Mouse (Mus musculus): ENCODE results near the gene Map7. TPM values are rescaled to one million over a fixed set of nuclear protein-coding genes. Genes with fewer than 3 reads are reported as not detected.

Map7 gene
- polyA plus RNA-seq, 1 experiment = 6.7 TPM

DNA sequence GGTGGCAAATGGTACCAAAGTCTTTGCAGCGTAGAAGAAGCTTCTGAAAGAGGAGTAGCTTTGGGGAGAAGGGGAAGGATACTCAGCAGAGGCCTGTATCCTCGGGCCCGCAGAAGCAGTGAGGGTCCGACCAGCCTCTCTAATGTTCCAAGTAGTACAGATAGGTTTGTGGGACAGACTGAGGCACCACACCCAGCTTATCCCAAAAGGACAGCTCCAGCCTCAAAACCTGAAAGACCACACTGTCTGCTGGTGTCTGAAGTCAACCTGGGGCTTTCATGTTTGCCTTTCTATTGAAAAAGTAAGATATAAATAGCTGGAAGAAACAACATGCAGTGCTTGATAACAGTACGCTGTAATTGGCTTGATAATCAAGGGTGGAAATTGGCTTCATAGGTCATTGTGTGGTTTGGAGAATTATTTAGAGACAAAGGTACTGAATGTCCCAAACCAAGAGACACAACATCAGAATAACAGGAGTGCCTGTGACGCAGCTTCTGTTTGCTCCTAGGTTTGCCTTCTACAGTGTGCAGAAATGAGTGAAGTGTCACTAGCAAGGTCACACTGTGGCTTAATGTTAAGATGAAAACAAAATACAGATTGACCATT, 42.0 kb downstream of the Map7 start:
- DNase-seq (ENCODE audit: low read depth) = no peak
- TF ChIP-seq POLR2A (IDR thresholded peaks at IDR 0.05; ENCODE audit: borderline replicate concordance, extremely low read depth, insufficient read depth, insufficient read length, poor library complexity, severe bottlenecking) (no peak), CTCF (IDR thresholded peaks at IDR 0.05; ENCODE audit: borderline replicate concordance, extremely low read depth, insufficient read depth, insufficient read length) (no peak)

DNA sequence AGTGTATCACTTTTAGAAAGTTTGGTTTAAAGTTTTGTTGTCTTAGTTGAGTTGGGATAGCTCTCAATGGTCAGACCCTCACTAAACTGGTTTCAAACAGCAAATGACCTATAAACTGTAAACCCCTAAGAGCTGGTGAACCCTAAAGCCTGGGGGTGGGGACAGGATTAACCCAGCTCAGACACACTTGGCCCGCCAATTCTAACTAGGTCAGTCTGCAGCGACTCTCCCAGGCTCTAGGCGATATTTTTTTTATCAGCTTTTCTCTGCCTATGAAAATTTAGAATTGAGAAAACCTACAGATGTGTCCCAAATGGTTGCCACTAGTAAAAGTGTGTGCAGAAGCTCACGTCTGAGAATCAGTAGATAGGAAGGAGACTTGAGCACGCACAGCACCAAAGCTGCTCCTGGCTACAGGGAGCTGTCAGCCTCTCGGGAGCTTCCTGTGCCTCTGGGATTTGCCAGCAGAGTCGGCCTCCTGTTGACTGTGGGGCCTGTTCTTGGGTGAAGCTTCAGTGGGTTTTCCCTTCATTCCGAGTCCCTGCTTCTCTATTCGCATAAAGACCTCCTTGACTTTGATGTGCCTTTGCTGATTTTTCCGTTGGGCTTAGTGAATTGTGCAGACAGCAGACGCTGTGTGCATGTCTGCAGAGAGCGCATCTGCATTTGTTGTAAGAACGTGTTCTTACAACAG, 46.7 kb downstream of the Map7 start:
- DNase-seq (ENCODE audit: low read depth) = peak; percentile 19
- TF ChIP-seq CTCF (IDR thresholded peaks at IDR 0.05; ENCODE audit: borderline replicate concordance, extremely low read depth, insufficient read depth, insufficient read length) (no peak), POLR2A (IDR thresholded peaks at IDR 0.05; ENCODE audit: borderline replicate concordance, extremely low read depth, insufficient read depth, insufficient read length, poor library complexity, severe bottlenecking) (no peak)

GRCm38 (mm10) chr10:20197039-20197438, 48.8 kb downstream of the Map7 start:
- no peak for DNase-seq (ENCODE audit: low read depth)
- TF ChIP-seq CTCF (IDR thresholded peaks at IDR 0.05; ENCODE audit: borderline replicate concordance, extremely low read depth, insufficient read depth, insufficient read length) = no peak
- no peak for TF ChIP-seq POLR2A (IDR thresholded peaks at IDR 0.05; ENCODE audit: borderline replicate concordance, extremely low read depth, insufficient read depth, insufficient read length, poor library complexity, severe bottlenecking)

DNA sequence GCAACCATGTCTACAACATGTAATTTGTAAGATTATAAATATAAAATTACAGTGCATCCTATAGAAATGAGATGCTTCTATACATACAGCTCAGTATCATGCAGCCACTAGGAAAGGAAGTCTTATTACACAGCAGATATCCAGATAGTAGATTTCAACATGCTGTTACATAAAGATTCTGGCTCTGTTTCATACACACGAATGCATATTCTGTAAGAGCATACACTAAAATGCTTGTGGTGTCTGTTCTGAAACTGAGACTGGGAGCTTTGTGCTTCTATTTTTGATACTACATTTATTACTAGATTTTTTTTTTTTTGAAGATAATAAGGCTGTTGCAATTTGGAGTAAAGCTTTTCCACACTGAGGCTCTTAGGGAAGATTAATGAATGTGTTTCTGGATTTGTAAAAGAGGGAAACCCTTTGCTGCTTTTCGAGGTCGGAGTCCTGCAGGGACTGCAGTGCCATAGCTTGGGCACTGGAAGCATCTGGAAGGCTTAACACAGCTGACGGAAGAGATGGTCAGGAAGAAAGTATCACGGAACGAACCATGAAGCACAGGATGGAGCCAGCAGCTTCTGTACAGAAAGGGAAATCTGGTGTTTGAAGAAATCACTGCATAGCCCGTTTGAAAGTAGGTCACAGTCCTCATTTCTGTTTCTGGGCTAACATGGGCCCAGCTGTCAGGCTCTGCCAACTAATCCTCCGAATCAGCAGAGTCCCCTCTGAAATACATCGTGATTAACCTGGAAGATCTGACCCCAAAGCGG, 50.9 kb downstream of the Map7 start:
- TF ChIP-seq CTCF (IDR thresholded peaks at IDR 0.05; ENCODE audit: borderline replicate concordance, extremely low read depth, insufficient read depth, insufficient read length) = no peak
- TF ChIP-seq POLR2A (IDR thresholded peaks at IDR 0.05; ENCODE audit: borderline replicate concordance, extremely low read depth, insufficient read depth, insufficient read length, poor library complexity, severe bottlenecking) = no peak
- peak; percentile 21 for DNase-seq (ENCODE audit: low read depth)

DNA sequence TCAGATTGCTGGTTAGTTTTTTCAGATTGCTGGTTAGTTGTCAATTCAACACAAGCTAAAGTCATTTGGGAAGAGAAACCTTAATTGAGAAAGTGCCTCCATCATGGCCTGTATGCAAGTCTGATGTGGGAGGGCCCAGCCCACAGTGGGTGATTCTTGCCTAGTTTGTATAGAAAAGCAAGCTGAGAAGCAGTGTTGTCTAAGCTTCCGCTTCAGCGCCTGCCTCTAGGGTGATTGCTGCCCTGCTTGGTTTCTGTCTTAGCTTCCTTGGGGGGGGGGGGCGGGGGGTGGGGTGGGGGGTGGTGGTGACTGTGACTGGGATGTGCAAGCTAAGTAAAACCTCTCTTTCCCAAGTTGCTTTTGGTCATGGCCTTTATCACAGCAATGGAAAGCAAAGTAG, 53.0 kb downstream of the Map7 start:
- TF ChIP-seq POLR2A (IDR thresholded peaks at IDR 0.05; ENCODE audit: borderline replicate concordance, extremely low read depth, insufficient read depth, insufficient read length, poor library complexity, severe bottlenecking) = no peak
- TF ChIP-seq CTCF (IDR thresholded peaks at IDR 0.05; ENCODE audit: borderline replicate concordance, extremely low read depth, insufficient read depth, insufficient read length) = no peak
- DNase-seq (ENCODE audit: low read depth) = peak; percentile 40

DNA sequence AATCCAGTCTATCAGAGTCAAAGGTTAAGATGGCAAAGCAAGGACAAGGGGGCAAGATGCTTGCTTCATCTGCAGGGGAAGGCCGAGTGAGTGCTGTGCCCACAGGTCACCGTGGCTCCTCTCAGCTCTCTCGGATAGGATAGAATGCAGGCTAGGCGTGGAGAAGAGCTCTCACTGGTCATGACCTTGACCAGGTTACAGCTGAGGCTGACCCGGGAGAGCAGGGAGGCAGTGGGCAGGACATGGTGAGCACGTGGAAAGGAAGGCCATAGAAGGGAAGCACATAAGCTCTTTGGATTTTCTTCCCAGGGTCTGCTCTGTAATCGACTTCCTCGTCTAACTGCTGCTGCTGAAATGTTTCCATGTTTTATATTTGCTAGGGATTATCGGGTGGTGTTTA, 53.9 kb downstream of the Map7 start:
- DNase-seq (ENCODE audit: low read depth) = no peak
- TF ChIP-seq CTCF (IDR thresholded peaks at IDR 0.05; ENCODE audit: borderline replicate concordance, extremely low read depth, insufficient read depth, insufficient read length) (no peak), POLR2A (IDR thresholded peaks at IDR 0.05; ENCODE audit: borderline replicate concordance, extremely low read depth, insufficient read depth, insufficient read length, poor library complexity, severe bottlenecking) (no peak)

GRCm38 (mm10) chr10:20202818-20203217, 54.5 kb downstream of the Map7 start:
- peak; percentile 22 for DNase-seq (ENCODE audit: low read depth)
- TF ChIP-seq CTCF (IDR thresholded peaks at IDR 0.05; ENCODE audit: borderline replicate concordance, extremely low read depth, insufficient read depth, insufficient read length) = no peak
- TF ChIP-seq POLR2A (IDR thresholded peaks at IDR 0.05; ENCODE audit: borderline replicate concordance, extremely low read depth, insufficient read depth, insufficient read length, poor library complexity, severe bottlenecking) = no peak

- TF ChIP-seq POLR2A (IDR thresholded peaks at IDR 0.05; ENCODE audit: borderline replicate concordance, extremely low read depth, insufficient read depth, insufficient read length, poor library complexity, severe bottlenecking) (no peak), CTCF (IDR thresholded peaks at IDR 0.05; ENCODE audit: borderline replicate concordance, extremely low read depth, insufficient read depth, insufficient read length) (no peak)
- no peak for DNase-seq (ENCODE audit: low read depth)
Measured at GRCm38 (mm10) chr10:20203502-20203901, 55.2 kb downstream of the Map7 start.

GRCm38 (mm10) chr10:20204696-20205431, 56.6 kb downstream of the Map7 start:
- no peak for TF ChIP-seq POLR2A (IDR thresholded peaks at IDR 0.05; ENCODE audit: borderline replicate concordance, extremely low read depth, insufficient read depth, insufficient read length, poor library complexity, severe bottlenecking)
- DNase-seq (ENCODE audit: low read depth) = peak; percentile 44

GRCm38 (mm10) chr10:20206966-20207365, 58.7 kb downstream of the Map7 start:
- TF ChIP-seq POLR2A (IDR thresholded peaks at IDR 0.05; ENCODE audit: borderline replicate concordance, extremely low read depth, insufficient read depth, insufficient read length, poor library complexity, severe bottlenecking) = no peak
- TF ChIP-seq CTCF (IDR thresholded peaks at IDR 0.05; ENCODE audit: borderline replicate concordance, extremely low read depth, insufficient read depth, insufficient read length) = no peak
- no peak for DNase-seq (ENCODE audit: low read depth)
